Mouse (Mus musculus) midbrain, postnatal 0 days (tissue): ENCODE data around the gene Tma7. TPM values are rescaled to one million over a fixed set of nuclear protein-coding genes. Genes with fewer than 3 reads are reported as not detected.

Experiments used
- ATAC-seq: fragments of 200-750 bp; cut with Nextera tagmentation; 2 replicates; pipeline ENCODE4 v1.8.0; 2017; ENCODE audit warnings: moderate number of reproducible peaks, mild to moderate bottlenecking, moderate TSS enrichment, moderate library complexity; ENCODE audit not compliant: low FRiP score
- DNase-seq: peaks from one replicate; pipeline ENCODE4 v3.0.0-alpha.2; 2015; ENCODE audit warnings: low spot score
- H3K27ac ChIP-seq: fragments of 300-500 bp; sonication (generic); 2 replicates; pipeline ENCODE4 v1.5.1; 2014; ENCODE audit warnings: low read depth, mild to moderate bottlenecking, low read length, mixed read lengths
- H3K27me3 ChIP-seq: fragments of 300-500 bp; sonication (generic); 2 replicates; pipeline ENCODE4 v1.6.1; 2014; ENCODE audit warnings: low read length, control low read depth, mixed read lengths; ENCODE audit not compliant: insufficient read depth
- H3K36me3 ChIP-seq: fragments of 300-500 bp; sonication (generic); 2 replicates; pipeline ENCODE4 v1.6.1; 2014; ENCODE audit warnings: low read length, control low read depth, mixed read lengths; ENCODE audit not compliant: insufficient read depth
- H3K4me1 ChIP-seq: fragments of 300-500 bp; sonication (generic); 2 replicates; pipeline ENCODE4 v1.6.1; 2014; ENCODE audit warnings: mild to moderate bottlenecking, control low read depth, antibody characterized with exemption, low read length, mixed read lengths; ENCODE audit not compliant: insufficient read depth
- H3K4me2 ChIP-seq: fragments of 300-500 bp; sonication (generic); 2 replicates; pipeline ENCODE4 v1.6.1; 2014; ENCODE audit warnings: low read depth, mild to moderate bottlenecking, low read length, mixed read lengths; ENCODE audit not compliant: poor library complexity, severe bottlenecking
- H3K4me3 ChIP-seq: fragments of 300-500 bp; sonication (generic); 2 replicates; pipeline ENCODE4 v1.5.1; 2014; ENCODE audit warnings: low read depth, mild to moderate bottlenecking, low read length, moderate library complexity
- H3K9ac ChIP-seq: fragments of 300-500 bp; sonication (generic); replicated peaks from 2 replicates; pipeline ENCODE4 v1.6.1; 2014; ENCODE audit warnings: mild to moderate bottlenecking, low read length, moderate library complexity, mixed read lengths; ENCODE audit not compliant: poor library complexity, severe bottlenecking
- H3K9me3 ChIP-seq: fragments of 300-500 bp; sonication (generic); 2 replicates; pipeline ENCODE4 v1.6.1; 2016; ENCODE audit warnings: low read length, control low read depth
- CTCF ChIP-seq: IDR thresholded peaks from 2 replicates; pipeline ENCODE4 v1.5.1; 2016; ENCODE audit warnings: antibody characterized with exemption, mild to moderate bottlenecking
- WGBS: fragments of 180-500 bp; shearing (Covaris S2); extraction: QIAGEN DNeasy Blood & Tissue Kit; methylation state at CpG from one replicate; pipeline ENCODE4 v1.1.7; 2014; 5-methylcytosine and 5-hydroxymethylcytosine counted together
- polyA plus RNA-seq: library from polyadenylated mRNA; unstranded; fragments of >200 nt; fragmentation: Nextera tagmentation; extraction: Ambion mirVana; gene quantifications from 2 replicates; pipeline ENCODE4 v1.2.1, GENCODE M21; 2015
- total RNA-seq: library from RNA; depleted of rRNA; stranded (reverse); fragments of >200 nt; gene quantifications from 2 replicates; pipeline ENCODE4 v1.2.3, GENCODE M21; 2014

Gene Tma7
- total and polyA plus RNA-seq, 2 experiments from 2014 or later, result 129 to 825 TPM

GRCm38 (mm10) chr9:109093786-109094552, 11.6 kb upstream of the Tma7 start:
- Histone ChIP-seq H3K4me2 (peak overlapping the region; percentile 87), H3K4me3 (peak overlapping the region; percentile 74), H3K36me3 (0 out of 2 replicates have a peak, but pooled peaks cover 23% of the 10 kb centered on the region), H3K4me1 (peaks cover 26% of the 10 kb centered on the region), H3K9ac (0 out of 2 replicates have a peak overlapping the region, but pooled peaks have one; percentile 88), H3K9me3 (no peaks in the 10 kb centered on the region), H3K27me3 (no peaks in the 10 kb centered on the region), H3K27ac (peak overlapping the region; percentile 97)
- TF ChIP-seq CTCF, result no peak
- peak; percentile 46 for DNase-seq
- 19% methylated on average over 11 of the region's 11 CpGs for WGBS
- no peak for ATAC-seq

GRCm38 (mm10) chr9:109092799-109093198, 10.4 kb upstream of the Tma7 start:
- H3K27ac ChIP-seq, result no peak overlapping the region
- DNase-seq (no peak), ATAC-seq (no peak)
- TF ChIP-seq CTCF, result no peak
- no peak overlapping the region for H3K4me2 ChIP-seq
- 0 out of 2 replicates have a peak, but pooled peaks cover 23% of the 10 kb centered on the region for H3K36me3 ChIP-seq
- H3K9me3 ChIP-seq, result no peaks in the 10 kb centered on the region
- no peaks in the 10 kb centered on the region for H3K27me3 ChIP-seq
- no peak overlapping the region for H3K9ac ChIP-seq
- H3K4me1 ChIP-seq, result peaks cover 16% of the 10 kb centered on the region
- H3K4me3 ChIP-seq, result no peak overlapping the region
- 40% methylated on average over 6 of the region's 6 CpGs for WGBS

- TF ChIP-seq CTCF, result no peak
- no peaks in the 10 kb centered on the region for H3K9me3 ChIP-seq
- H3K4me1 ChIP-seq, result peaks cover 12% of the 10 kb centered on the region
- H3K9ac ChIP-seq, result no peak overlapping the region
- H3K36me3 ChIP-seq, result 0 out of 2 replicates have a peak, but pooled peaks cover 23% of the 10 kb centered on the region
- ATAC-seq (no peak), DNase-seq (no peak)
- H3K27ac ChIP-seq, result no peak overlapping the region
- WGBS, result 92% methylated on average over 8 of the region's 8 CpGs
- H3K4me3 ChIP-seq, result no peak overlapping the region
- H3K27me3 ChIP-seq, result no peaks in the 10 kb centered on the region
- no peak overlapping the region for H3K4me2 ChIP-seq
Observed at GRCm38 (mm10) chr9:109091802-109092201, 9.4 kb upstream of the Tma7 start.

GRCm38 (mm10) chr9:109090446-109090845, 8.1 kb upstream of the Tma7 start:
- Histone ChIP-seq H3K27me3 (no peaks in the 10 kb centered on the region), H3K36me3 (0 out of 2 replicates have a peak, but pooled peaks cover 23% of the 10 kb centered on the region), H3K9ac (no peak overlapping the region), H3K27ac (no peak overlapping the region), H3K4me1 (peaks cover 6% of the 10 kb centered on the region), H3K9me3 (no peaks in the 10 kb centered on the region), H3K4me2 (no peak overlapping the region), H3K4me3 (no peak overlapping the region)
- WGBS, result 56% methylated on average over 15 of the region's 15 CpGs
- DNase-seq, result no peak
- ATAC-seq, result no peak
- TF ChIP-seq CTCF, result no peak

GRCm38 (mm10) chr9:109087987-109088386, 5.6 kb upstream of the Tma7 start:
- no peaks in the 10 kb centered on the region for H3K9me3 ChIP-seq
- H3K4me1 ChIP-seq, result peaks cover 2% of the 10 kb centered on the region; the same call in 1 of the 2 replicates
- no peak overlapping the region for H3K27ac ChIP-seq
- H3K27me3 ChIP-seq, result no peaks in the 10 kb centered on the region
- no peak overlapping the region for H3K4me3 ChIP-seq
- H3K36me3 ChIP-seq, result 0 out of 2 replicates have a peak, but pooled peaks cover 23% of the 10 kb centered on the region
- no peak overlapping the region for H3K9ac ChIP-seq
- peak; percentile 22; the same call in 1 of the 2 replicates for ATAC-seq
- peak; percentile 81 for DNase-seq
- peak; percentile 81 for TF ChIP-seq CTCF
- 7% methylated on average over 5 of the region's 5 CpGs for WGBS
- H3K4me2 ChIP-seq, result no peak overlapping the region

- TF ChIP-seq CTCF, result peak; percentile 71
- H3K4me1 ChIP-seq, result peaks cover 13% of the 10 kb centered on the region; the same call in 1 of the 2 replicates
Observed at GRCm38 (mm10) chr9:109084922-109085321, 2.5 kb upstream of the Tma7 start.

More at GRCm38 (mm10) chr9:109084922-109085321, 2.5 kb upstream of the Tma7 start:
- ATAC-seq (no peak), DNase-seq (peak; percentile 70)
- Histone ChIP-seq H3K9ac (no peak overlapping the region), H3K36me3 (0 out of 2 replicates have a peak, but pooled peaks cover 8% of the 10 kb centered on the region), H3K27me3 (no peaks in the 10 kb centered on the region), H3K9me3 (no peaks in the 10 kb centered on the region), H3K4me2 (no peak overlapping the region), H3K4me3 (no peak overlapping the region), H3K27ac (no peak overlapping the region)
- 16% methylated on average over 2 of the region's 2 CpGs for WGBS
